Mouse (Mus musculus): ENCODE measurements around the gene Pitpnb. TPM values are rescaled to one million over a fixed set of nuclear protein-coding genes. Genes with fewer than 3 reads are reported as not detected.
A peak's percentile ranks its signal among the peaks of the same experiment; 100 is the strongest.

The Pitpnb gene
- polyA plus RNA-seq, 1 experiment = 25.4 TPM

- H3K27me3 ChIP-seq (ENCODE audit: control insufficient read depth, insufficient read depth, low read length) = no peaks in the 10 kb centered on the region
- TF ChIP-seq POLR2A (IDR thresholded peaks at IDR 0.05; ENCODE audit: control insufficient read depth, low read depth, low read length) = no peak
- TF ChIP-seq CTCF (IDR thresholded peaks at IDR 0.05; ENCODE audit: control insufficient read depth, insufficient read depth, insufficient replicate concordance, low read depth, low read length) = no peak
- H3K27ac ChIP-seq (ENCODE audit: control insufficient read depth, insufficient read depth, low read depth, low read length) = no peak overlapping the region
- no peaks in the 10 kb centered on the region for H3K36me3 ChIP-seq (ENCODE audit: control insufficient read depth, insufficient read depth, low read length)
- no peaks in the 10 kb centered on the region for H3K4me1 ChIP-seq (ENCODE audit: control insufficient read depth, insufficient read depth, low read length)
- H3K4me3 ChIP-seq (ENCODE audit: control insufficient read depth, low read depth, low read length) = no peak overlapping the region
These were observed 11.6 kb upstream of the Pitpnb start for GRCm38 (mm10) chr5:111318946-111319345.

- no peak overlapping the region for H3K4me3 ChIP-seq (ENCODE audit: control insufficient read depth, low read depth, low read length)
- TF ChIP-seq POLR2A (IDR thresholded peaks at IDR 0.05; ENCODE audit: control insufficient read depth, low read depth, low read length) (no peak), CTCF (IDR thresholded peaks at IDR 0.05; ENCODE audit: control insufficient read depth, insufficient read depth, insufficient replicate concordance, low read depth, low read length) (no peak)
- no peaks in the 10 kb centered on the region for H3K27me3 ChIP-seq (ENCODE audit: control insufficient read depth, insufficient read depth, low read length)
- no peaks in the 10 kb centered on the region for H3K36me3 ChIP-seq (ENCODE audit: control insufficient read depth, insufficient read depth, low read length)
- H3K27ac ChIP-seq (ENCODE audit: control insufficient read depth, insufficient read depth, low read depth, low read length) = no peak overlapping the region
- H3K4me1 ChIP-seq (ENCODE audit: control insufficient read depth, insufficient read depth, low read length) = no peaks in the 10 kb centered on the region; the same call in 1 of the 2 replicates
These were observed 4.8 kb upstream of the Pitpnb start for GRCm38 (mm10) chr5:111325813-111326212.

- H3K27ac ChIP-seq (ENCODE audit: control insufficient read depth, insufficient read depth, low read depth, low read length) = no peak overlapping the region
- no peaks in the 10 kb centered on the region; the same call in 1 of the 2 replicates for H3K4me1 ChIP-seq (ENCODE audit: control insufficient read depth, insufficient read depth, low read length)
- no peaks in the 10 kb centered on the region for H3K36me3 ChIP-seq (ENCODE audit: control insufficient read depth, insufficient read depth, low read length)
- no peaks in the 10 kb centered on the region for H3K27me3 ChIP-seq (ENCODE audit: control insufficient read depth, insufficient read depth, low read length)
- H3K4me3 ChIP-seq (ENCODE audit: control insufficient read depth, low read depth, low read length) = no peak overlapping the region
- TF ChIP-seq POLR2A (IDR thresholded peaks at IDR 0.05; ENCODE audit: control insufficient read depth, low read depth, low read length) = no peak
- no peak for TF ChIP-seq CTCF (IDR thresholded peaks at IDR 0.05; ENCODE audit: control insufficient read depth, insufficient read depth, insufficient replicate concordance, low read depth, low read length)
These were observed 3.1 kb upstream of the Pitpnb start for GRCm38 (mm10) chr5:111327420-111327819.

GRCm38 (mm10) chr5:111329782-111330416, 664 bp upstream of the Pitpnb start:
- TF ChIP-seq CTCF (IDR thresholded peaks at IDR 0.05; ENCODE audit: control insufficient read depth, insufficient read depth, insufficient replicate concordance, low read depth, low read length) (no peak), POLR2A (IDR thresholded peaks at IDR 0.05; ENCODE audit: control insufficient read depth, low read depth, low read length) (no peak)
- Histone ChIP-seq H3K36me3 (ENCODE audit: control insufficient read depth, insufficient read depth, low read length) (no peaks in the 10 kb centered on the region), H3K27me3 (ENCODE audit: control insufficient read depth, insufficient read depth, low read length) (no peaks in the 10 kb centered on the region), H3K4me3 (ENCODE audit: control insufficient read depth, low read depth, low read length) (peak overlapping the region; percentile 96), H3K4me1 (ENCODE audit: control insufficient read depth, insufficient read depth, low read length) (no peaks in the 10 kb centered on the region; the same call in 1 of the 2 replicates), H3K27ac (ENCODE audit: control insufficient read depth, insufficient read depth, low read depth, low read length) (peak overlapping the region; percentile 41)

GRCm38 (mm10) chr5:111331099-111331435, 504 bp downstream of the Pitpnb start:
- Histone ChIP-seq H3K4me3 (ENCODE audit: control insufficient read depth, low read depth, low read length) (peak overlapping the region; percentile 96), H3K27me3 (ENCODE audit: control insufficient read depth, insufficient read depth, low read length) (no peaks in the 10 kb centered on the region), H3K36me3 (ENCODE audit: control insufficient read depth, insufficient read depth, low read length) (no peaks in the 10 kb centered on the region), H3K4me1 (ENCODE audit: control insufficient read depth, insufficient read depth, low read length) (no peaks in the 10 kb centered on the region; the same call in 1 of the 2 replicates), H3K27ac (ENCODE audit: control insufficient read depth, insufficient read depth, low read depth, low read length) (peak overlapping the region; percentile 87)
- TF ChIP-seq CTCF (IDR thresholded peaks at IDR 0.05; ENCODE audit: control insufficient read depth, insufficient read depth, insufficient replicate concordance, low read depth, low read length) (no peak), POLR2A (IDR thresholded peaks at IDR 0.05; ENCODE audit: control insufficient read depth, low read depth, low read length) (no peak)

- no peaks in the 10 kb centered on the region for H3K27me3 ChIP-seq (ENCODE audit: control insufficient read depth, insufficient read depth, low read length)
- peaks cover 3% of the 10 kb centered on the region; the same call in 1 of the 2 replicates for H3K36me3 ChIP-seq (ENCODE audit: control insufficient read depth, insufficient read depth, low read length)
- H3K27ac ChIP-seq (ENCODE audit: control insufficient read depth, insufficient read depth, low read depth, low read length) = no peak overlapping the region
- TF ChIP-seq CTCF (IDR thresholded peaks at IDR 0.05; ENCODE audit: control insufficient read depth, insufficient read depth, insufficient replicate concordance, low read depth, low read length) = no peak
- no peak for TF ChIP-seq POLR2A (IDR thresholded peaks at IDR 0.05; ENCODE audit: control insufficient read depth, low read depth, low read length)
- H3K4me1 ChIP-seq (ENCODE audit: control insufficient read depth, insufficient read depth, low read length) = no peaks in the 10 kb centered on the region
- no peak overlapping the region for H3K4me3 ChIP-seq (ENCODE audit: control insufficient read depth, low read depth, low read length)
These were observed 5.6 kb downstream of the Pitpnb start for GRCm38 (mm10) chr5:111335939-111336691.

- H3K27ac ChIP-seq (ENCODE audit: control insufficient read depth, insufficient read depth, low read depth, low read length) = no peak overlapping the region
- H3K4me1 ChIP-seq (ENCODE audit: control insufficient read depth, insufficient read depth, low read length) = no peaks in the 10 kb centered on the region
- peaks cover 6% of the 10 kb centered on the region; the same call in 1 of the 2 replicates for H3K36me3 ChIP-seq (ENCODE audit: control insufficient read depth, insufficient read depth, low read length)
- H3K27me3 ChIP-seq (ENCODE audit: control insufficient read depth, insufficient read depth, low read length) = no peaks in the 10 kb centered on the region
- TF ChIP-seq CTCF (IDR thresholded peaks at IDR 0.05; ENCODE audit: control insufficient read depth, insufficient read depth, insufficient replicate concordance, low read depth, low read length) (no peak), POLR2A (IDR thresholded peaks at IDR 0.05; ENCODE audit: control insufficient read depth, low read depth, low read length) (no peak)
- H3K4me3 ChIP-seq (ENCODE audit: control insufficient read depth, low read depth, low read length) = no peak overlapping the region
These were observed 11.0 kb downstream of the Pitpnb start for GRCm38 (mm10) chr5:111341609-111342008.
